Mouse (Mus musculus) adipose tissue, adult 10 weeks (tissue): ENCODE measurements around the gene Slco1b2. TPM values are rescaled to one million over a fixed set of nuclear protein-coding genes. Genes with fewer than 3 reads are reported as not detected.

Source experiments
- polyA plus RNA-seq: library from polyadenylated mRNA; stranded (reverse); fragments of 350-450 nt; fragmentation: Illumina TruSeq; extraction: RNeasy Lipid Tissue Mini Kit (QIAGEN cat#74804); gene quantifications from one replicate; pipeline ENCODE4 v1.2.3, GENCODE M21; 2014; ENCODE audit warnings: low read depth, low replicate concordance

Slco1b2 gene
- 0.29 TPM for polyA plus RNA-seq

GRCm38 (mm10) chr6:141629291-141629690 lies at the start of gene Slco1b2:
Gene Slco1b2 (plus strand): TSS chr6:141629518.

Other genes starting within 250 kb of the Slco1b2 start
- 0.77 TPM for gene Slco1c1, start 105.2 kb upstream of the Slco1b2 start, polyA plus RNA-seq
- 0.67 TPM for gene Gm5724, start 144.3 kb downstream of the Slco1b2 start, polyA plus RNA-seq
- 1.1 TPM for gene Slco1a4, start 226.7 kb downstream of the Slco1b2 start, polyA plus RNA-seq